Mouse (Mus musculus) fibroblast of lung, adult 2 months (primary cell): ENCODE results near the gene Slit3.

Experiments used
- DNase-seq: peaks from one replicate; pipeline ENCODE4 v3.0.0-alpha.2; 2011; ENCODE audit warnings: low read depth

Slit3 gene

GRCm38 (mm10) chr11:35587174-35587959, 466.3 kb downstream of the Slit3 start:
- DNase-seq, result peak; percentile 92

GRCm38 (mm10) chr11:35589892-35590291, 468.9 kb downstream of the Slit3 start:
- DNase-seq, result peak; percentile 2

GRCm38 (mm10) chr11:35593146-35594034, 472.4 kb downstream of the Slit3 start:
- DNase-seq, result no peak

GRCm38 (mm10) chr11:35596064-35596463, 475.0 kb downstream of the Slit3 start:
- no peak for DNase-seq

GRCm38 (mm10) chr11:35597882-35598281, 476.9 kb downstream of the Slit3 start:
- DNase-seq, result no peak

GRCm38 (mm10) chr11:35598732-35599131, 477.7 kb downstream of the Slit3 start:
- no peak for DNase-seq

- no peak for DNase-seq
Observed at GRCm38 (mm10) chr11:35601652-35602240, 480.7 kb downstream of the Slit3 start.

- no peak for DNase-seq
Observed at GRCm38 (mm10) chr11:35602586-35602985, 481.6 kb downstream of the Slit3 start.

- DNase-seq, result no peak
Observed at GRCm38 (mm10) chr11:35603946-35604345, 482.9 kb downstream of the Slit3 start.

GRCm38 (mm10) chr11:35604848-35605790, 484.1 kb downstream of the Slit3 start:
- DNase-seq, result no peak

- DNase-seq, result no peak
Observed at GRCm38 (mm10) chr11:35607191-35607590, 486.2 kb downstream of the Slit3 start.

GRCm38 (mm10) chr11:35608794-35609193, 487.8 kb downstream of the Slit3 start:
- no peak for DNase-seq

GRCm38 (mm10) chr11:35612262-35612896, 491.4 kb downstream of the Slit3 start:
- no peak for DNase-seq

- no peak for DNase-seq
Observed at GRCm38 (mm10) chr11:35614530-35614929, 493.5 kb downstream of the Slit3 start.

- no peak for DNase-seq
Observed at GRCm38 (mm10) chr11:35619421-35619820, 498.4 kb downstream of the Slit3 start.

GRCm38 (mm10) chr11:35622736-35623135, 501.7 kb downstream of the Slit3 start:
- no peak for DNase-seq

GRCm38 (mm10) chr11:35624515-35625270, 503.7 kb downstream of the Slit3 start:
- peak; percentile 18 for DNase-seq

GRCm38 (mm10) chr11:35625576-35625975, 504.6 kb downstream of the Slit3 start:
- no peak for DNase-seq

GRCm38 (mm10) chr11:35626161-35626885, 505.3 kb downstream of the Slit3 start:
- DNase-seq, result no peak

GRCm38 (mm10) chr11:35627815-35628214, 506.8 kb downstream of the Slit3 start:
- DNase-seq, result no peak
